Mouse (Mus musculus) C2C12 (cell line): Measurements from ENCODE around the gene Ttc32.

Source experiments
- CEBPB ChIP-seq: IDR thresholded peaks from one replicate; pipeline ENCODE4 v1.6.1; 2011; ENCODE audit warnings: low read depth, mild to moderate bottlenecking, control low read depth, moderate library complexity
- CTCF ChIP-seq: IDR thresholded peaks from one replicate; pipeline ENCODE4 v1.5.1; 2011; ENCODE audit not compliant: control insufficient read depth, insufficient read depth, insufficient read length
- MAX ChIP-seq: IDR thresholded peaks from one replicate; pipeline ENCODE4 v1.6.1; 2011; ENCODE audit warnings: mild to moderate bottlenecking, control low read depth
- MYOD1 ChIP-seq: IDR thresholded peaks from one replicate; pipeline ENCODE4 v1.6.1; 2011; ENCODE audit warnings: low read depth; ENCODE audit not compliant: control insufficient read depth, insufficient read length

GRCm38 (mm10) chr12:9036409-9036808 lies 6.6 kb downstream of the Ttc32 start:
- TF ChIP-seq CTCF, result no peak
- no peak for TF ChIP-seq MAX
- no peak for TF ChIP-seq CEBPB
- TF ChIP-seq MYOD1, result no peak
